ENCODE assay signal across 8 mouse cellular contexts in genomic region chr2:73281048-73281661, GRCm38 (mm10). TPM values are rescaled to one million over a fixed set of nuclear protein-coding genes. Genes with fewer than 3 reads are reported as not detected.
DNase-seq lines count a peak whose midpoint lies in the region; ATAC-seq lines count a peak whose summit lies in the region.

No protein-coding gene starts in this region.

- no peak for ATAC-seq in lung, embryonic 16.5 days (ENCODE audit: low read depth)
- ATAC-seq in embryonic facial prominence, embryonic 12.5 days (ENCODE audit: insufficient number of reproducible peaks, insufficient read depth, low FRiP score, low TSS enrichment), result no peak
- no peak for ATAC-seq in neural tube, embryonic 12.5 days (ENCODE audit: low FRiP score, low read depth)

- H3K4me2 ChIP-seq in lung, embryonic 16.5 days (ENCODE audit: low read depth, low read length), result no peak overlapping the region
- peak overlapping the region; percentile 23; the same call in 1 of the 2 replicates for H3K4me2 ChIP-seq in embryonic facial prominence, embryonic 12.5 days (replicated peaks)
- H3K4me2 ChIP-seq in neural tube, embryonic 12.5 days (replicated peaks), result peak overlapping the region; percentile 42

- H3K9ac ChIP-seq in lung, embryonic 16.5 days (ENCODE audit: low read length), result no peak overlapping the region
- H3K9ac ChIP-seq in embryonic facial prominence, embryonic 12.5 days, result no peak overlapping the region
- H3K9ac ChIP-seq in neural tube, embryonic 12.5 days, result no peak overlapping the region

- peaks cover 50% of the 10 kb centered on the region for H3K27me3 ChIP-seq in lung, embryonic 16.5 days (ENCODE audit: control insufficient read depth, insufficient read depth, low read depth, low read length)
- peaks cover 39% of the 10 kb centered on the region for H3K27me3 ChIP-seq in embryonic facial prominence, embryonic 12.5 days
- H3K27me3 ChIP-seq in limb, embryonic 10.5 days (ENCODE audit: low read depth, poor library complexity, severe bottlenecking), result peaks cover 64% of the 10 kb centered on the region
- H3K27me3 ChIP-seq in neural tube, embryonic 12.5 days (replicated peaks), result peaks cover 48% of the 10 kb centered on the region

- DNase-seq in lung, postnatal 25 days (ENCODE audit: low spot score), result no peak
- DNase-seq in limb, embryonic 10.5 days (ENCODE audit: low spot score), result peak; percentile 40
- DNase-seq in left cerebral cortex, adult 9 months (ENCODE audit: low spot score in 2 of 2), result no peak
- DNase-seq in adrenal gland, adult 2 months, result no peak
- DNase-seq in thymus, adult 18-20 months, result no peak

- no peak overlapping the region for H3K27ac ChIP-seq in lung, embryonic 16.5 days (ENCODE audit: low read length)
- no peak overlapping the region for H3K27ac ChIP-seq in embryonic facial prominence, embryonic 12.5 days
- H3K27ac ChIP-seq in limb, embryonic 10.5 days, result no peak overlapping the region
- H3K27ac ChIP-seq in neural tube, embryonic 12.5 days, result no peak overlapping the region

- H3K36me3 ChIP-seq in lung, embryonic 16.5 days (ENCODE audit: control insufficient read depth, insufficient read depth, low read length), result peaks cover 3% of the 10 kb centered on the region
- no peaks in the 10 kb centered on the region for H3K36me3 ChIP-seq in embryonic facial prominence, embryonic 12.5 days
- no peaks in the 10 kb centered on the region for H3K36me3 ChIP-seq in limb, embryonic 10.5 days
- no peaks in the 10 kb centered on the region for H3K36me3 ChIP-seq in neural tube, embryonic 12.5 days

- 20% methylated on average over 22 of the region's 22 CpGs for WGBS in lung, embryonic 16.5 days
- 7% methylated on average over 22 of the region's 22 CpGs for WGBS in embryonic facial prominence, embryonic 12.5 days
- WGBS in limb, embryonic 10.5 days, result 6% methylated on average over 22 of the region's 22 CpGs
- WGBS in neural tube, embryonic 12.5 days, result 9% methylated on average over 22 of the region's 22 CpGs

- H3K4me1 ChIP-seq in lung, embryonic 16.5 days (replicated peaks; ENCODE audit: control insufficient read depth, insufficient read depth, low read length), result peaks cover 12% of the 10 kb centered on the region; the same call in 1 of the 2 replicates
- H3K4me1 ChIP-seq in embryonic facial prominence, embryonic 12.5 days, result peaks cover 22% of the 10 kb centered on the region
- peaks cover 34% of the 10 kb centered on the region for H3K4me1 ChIP-seq in limb, embryonic 10.5 days
- H3K4me1 ChIP-seq in neural tube, embryonic 12.5 days, result peaks cover 30% of the 10 kb centered on the region

- H3K9me3 ChIP-seq in lung, embryonic 16.5 days (ENCODE audit: control insufficient read depth, low read length), result no peaks in the 10 kb centered on the region
- no peaks in the 10 kb centered on the region for H3K9me3 ChIP-seq in embryonic facial prominence, embryonic 12.5 days
- no peaks in the 10 kb centered on the region for H3K9me3 ChIP-seq in limb, embryonic 10.5 days (replicated peaks)
- H3K9me3 ChIP-seq in neural tube, embryonic 12.5 days, result no peaks in the 10 kb centered on the region

- H3K4me3 ChIP-seq in lung, embryonic 16.5 days (ENCODE audit: low read length), result peak overlapping the region; percentile 21; the same call in 1 of the 2 replicates
- H3K4me3 ChIP-seq in embryonic facial prominence, embryonic 12.5 days, result peak overlapping the region; percentile 11; the same call in 1 of the 2 replicates
- peak overlapping the region; percentile 36 for H3K4me3 ChIP-seq in limb, embryonic 10.5 days
- no peak overlapping the region for H3K4me3 ChIP-seq in neural tube, embryonic 12.5 days

RNA-seq across cellular contexts. Expression of gene Sp9, which starts 9.4 kb away (rescaled TPM):
- polyA plus RNA-seq in lung, embryonic 16.5 days (2015; fragmentation: Nextera tagmentation; extraction: Ambion mirVana), result not detected in 2 replicates
- 0.90 and 1.6 TPM in 2 replicates for polyA plus RNA-seq in embryonic facial prominence, embryonic 12.5 days (2016; fragmentation: Nextera tagmentation; extraction: Ambion mirVana)
- polyA plus RNA-seq in limb, embryonic 10.5 days (2016; fragmentation: Nextera tagmentation; extraction: Ambion mirVana), result 0.19 and 0.36 TPM in 2 replicates
- polyA plus RNA-seq in neural tube, embryonic 12.5 days (2016; fragmentation: Nextera tagmentation; extraction: Ambion mirVana), result 2.2 and 2.7 TPM in 2 replicates
- total RNA-seq in adrenal gland, adult 2 months (2021), result not detected
- not detected in 2 replicates for polyA plus RNA-seq in adrenal gland, adult 2 months (2012; rRNA removed)

RNA-seq across cellular contexts. Expression of gene Scrn3, which starts 31.2 kb away (rescaled TPM):
- polyA plus RNA-seq in lung, embryonic 16.5 days (2015; fragmentation: Nextera tagmentation; extraction: Ambion mirVana), result 21.0 and 21.8 TPM in 2 replicates
- 13.9 and 16.2 TPM in 2 replicates for polyA plus RNA-seq in embryonic facial prominence, embryonic 12.5 days (2016; fragmentation: Nextera tagmentation; extraction: Ambion mirVana)
- polyA plus RNA-seq in limb, embryonic 10.5 days (2016; fragmentation: Nextera tagmentation; extraction: Ambion mirVana), result 14.7 and 16.5 TPM in 2 replicates
- 11.2 and 12.3 TPM in 2 replicates for polyA plus RNA-seq in neural tube, embryonic 12.5 days (2016; fragmentation: Nextera tagmentation; extraction: Ambion mirVana)
- 10 to 100 TPM; 19.1 to 28.1 TPM for total RNA-seq in adrenal gland, adult 2 months (2021)
- 3.8 and 4.6 TPM in 2 replicates for polyA plus RNA-seq in adrenal gland, adult 2 months (2012; rRNA removed)

RNA-seq across cellular contexts. Expression of gene Cir1, which starts 31.3 kb away (rescaled TPM):
- 24.6 and 25.0 TPM in 2 replicates for polyA plus RNA-seq in lung, embryonic 16.5 days (2015; fragmentation: Nextera tagmentation; extraction: Ambion mirVana)
- 26.8 and 29.7 TPM in 2 replicates for polyA plus RNA-seq in embryonic facial prominence, embryonic 12.5 days (2016; fragmentation: Nextera tagmentation; extraction: Ambion mirVana)
- polyA plus RNA-seq in limb, embryonic 10.5 days (2016; fragmentation: Nextera tagmentation; extraction: Ambion mirVana), result 12.2 and 14.3 TPM in 2 replicates
- 23.9 and 24.6 TPM in 2 replicates for polyA plus RNA-seq in neural tube, embryonic 12.5 days (2016; fragmentation: Nextera tagmentation; extraction: Ambion mirVana)
- 10 to 100 TPM; 14.0 to 21.7 TPM for total RNA-seq in adrenal gland, adult 2 months (2021)
- polyA plus RNA-seq in adrenal gland, adult 2 months (2012; rRNA removed), result 0.36 and 0.40 TPM in 2 replicates
